Mouse (Mus musculus) megakaryocyte, adult 5-6 weeks (primary cell): ENCODE results near the gene Pias4. TPM values are rescaled to one million over a fixed set of nuclear protein-coding genes. Genes with fewer than 3 reads are reported as not detected.
A peak's percentile ranks its signal among the peaks of the same experiment; 100 is the strongest.
"Not testable (repeated sequence)": the region's sequence is repeated elsewhere in the genome, so short reads cannot be mapped to it uniquely, and the experiment has no call there.

Source experiments
- ATAC-seq: 2 replicates; pipeline ENCODE4 v1.8.0; 2016; ENCODE audit warnings: mild to moderate bottlenecking, inconsistent platforms; ENCODE audit not compliant: poor library complexity, severe bottlenecking
- total RNA-seq, 2 experiments: library from RNA; stranded (forward) in 1 of 2; stranded (reverse) in 1 of 2; fragments of 153-499, 151-499 nt in 1 of 2; fragments of 221-1000, 200-1000 nt in 1 of 2; gene quantifications; 2 replicates each; pipeline versions ENCODE4 v1.2.3 to v1.2.4; 2015 to 2017

Gene Pias4
- total RNA-seq, 2 experiments from 2014 or later = 10.1 to 13.3 TPM

- no peak for ATAC-seq
Observed at GRCm38 (mm10) chr10:81191342-81191982, 23.7 kb upstream of the Pias4 start.

GRCm38 (mm10) chr10:81190912-81191321 is 23.2 kb upstream of the Pias4 start:
- ATAC-seq = no peak

- ATAC-seq = no peak
Observed at GRCm38 (mm10) chr10:81190236-81190911, 22.7 kb upstream of the Pias4 start.

GRCm38 (mm10) chr10:81189821-81190220 is 22.1 kb upstream of the Pias4 start:
- ATAC-seq = no peak

GRCm38 (mm10) chr10:81187161-81187560 is 19.4 kb upstream of the Pias4 start:
- ATAC-seq = no peak

- ATAC-seq = no peak
Observed at GRCm38 (mm10) chr10:81184765-81185164, 17.0 kb upstream of the Pias4 start.

GRCm38 (mm10) chr10:81183805-81184204 is 16.1 kb upstream of the Pias4 start, which contains the start of gene 4930442H23Rik:
4930442H23Rik (minus strand) TSS chr10:81183849.
- ATAC-seq = no peak

- peak; percentile 94 for ATAC-seq
Observed at GRCm38 (mm10) chr10:81182336-81183333, 14.9 kb upstream of the Pias4 start, which contains the start of gene Dapk3. Dapk3 (plus strand) TSS chr10:81183005.

- ATAC-seq = not testable (repeated sequence)
Observed at GRCm38 (mm10) chr10:81181860-81182259, 14.1 kb upstream of the Pias4 start.

GRCm38 (mm10) chr10:81180946-81181345 is 13.2 kb upstream of the Pias4 start:
- ATAC-seq = no peak

- no peak for ATAC-seq
Observed at GRCm38 (mm10) chr10:81179451-81180342, 12.0 kb upstream of the Pias4 start.

GRCm38 (mm10) chr10:81178927-81179326 is 11.2 kb upstream of the Pias4 start:
- no peak for ATAC-seq

GRCm38 (mm10) chr10:81177958-81178712 is 10.4 kb upstream of the Pias4 start:
- ATAC-seq = no peak

- no peak for ATAC-seq
Observed at GRCm38 (mm10) chr10:81177491-81177925, 9.8 kb upstream of the Pias4 start.

GRCm38 (mm10) chr10:81176466-81177271 is 8.9 kb upstream of the Pias4 start, which contains the start of gene Eef2:
Eef2 (plus strand) TSS chr10:81176631.
- peak; percentile 68 for ATAC-seq

GRCm38 (mm10) chr10:81175936-81176465 is 8.3 kb upstream of the Pias4 start:
- no peak for ATAC-seq

- ATAC-seq = not testable (repeated sequence)
Observed at GRCm38 (mm10) chr10:81175345-81175701, 7.6 kb upstream of the Pias4 start.
